22 mouse cellular contexts compared by ENCODE assay signal in the genomic region with DNA sequence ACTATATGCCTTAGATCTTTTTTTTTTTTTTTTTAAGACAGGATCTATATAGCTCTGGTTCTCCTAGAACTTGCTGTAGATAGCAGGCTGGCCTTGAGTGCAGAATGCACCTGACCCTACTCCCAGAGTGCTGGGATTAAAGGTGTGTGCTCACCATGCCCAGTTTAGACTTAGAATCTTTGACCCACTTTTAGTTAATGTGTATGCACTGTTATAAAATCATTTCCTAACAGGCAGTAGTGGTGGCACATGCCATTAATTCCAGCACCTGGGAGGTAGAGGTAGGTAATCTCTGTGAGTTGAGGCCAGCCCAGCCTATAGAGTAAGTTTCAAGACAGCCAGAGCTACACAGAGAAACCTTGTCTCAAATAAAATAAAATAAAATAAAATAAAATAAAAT. TPM values are rescaled to one million over a fixed set of nuclear protein-coding genes. Genes with fewer than 3 reads are reported as not detected.
"Had no signal": no experiment of that assay in that cellular context is flagged by ENCODE, and none has a peak within 500 bp of the region (broad histone marks: within the 10 kb centered on the region; RNA-seq: fewer than 3 reads in every experiment).

No protein-coding gene starts in this region.

- H3K9ac ChIP-seq: intestine, embryonic 15.5 days; limb, embryonic 12.5 days; liver, embryonic 15.5 days; midbrain, embryonic 15.5 days; neural tube, embryonic 12.5 days; stomach, embryonic 15.5 days had no signal

- H3K27me3 ChIP-seq: intestine, embryonic 15.5 days; limb, embryonic 12.5 days; liver, embryonic 15.5 days; midbrain, embryonic 15.5 days; neural tube, embryonic 12.5 days; stomach, embryonic 15.5 days had no signal

- H3K4me3 ChIP-seq: intestine, embryonic 15.5 days; limb, embryonic 12.5 days; liver, embryonic 15.5 days; midbrain, embryonic 10.5 days; midbrain, embryonic 15.5 days; neural tube, embryonic 12.5 days; stomach, embryonic 15.5 days had no signal

- ATAC-seq: intestine, embryonic 15.5 days; lung, postnatal 0 days; midbrain, embryonic 15.5 days had no signal

- H3K4me2 ChIP-seq: intestine, embryonic 15.5 days; limb, embryonic 12.5 days; liver, embryonic 11.5 days; liver, embryonic 15.5 days; midbrain, embryonic 15.5 days; neural tube, embryonic 12.5 days; stomach, embryonic 15.5 days had no signal

- H3K27ac ChIP-seq: intestine, embryonic 15.5 days; limb, embryonic 12.5 days; liver, embryonic 15.5 days; midbrain, embryonic 10.5 days; midbrain, embryonic 15.5 days; neural tube, embryonic 12.5 days; stomach, embryonic 15.5 days had no signal

- H3K4me1 ChIP-seq: intestine, embryonic 15.5 days; limb, embryonic 12.5 days; liver, embryonic 15.5 days; midbrain, embryonic 10.5 days; midbrain, embryonic 15.5 days; neural tube, embryonic 12.5 days; stomach, embryonic 15.5 days had no signal

- DNase-seq: layer of hippocampus, adult 9-11 months; layer of hippocampus, postnatal 36 days; lung, adult 2 months; lung, postnatal 36 days; thymus, adult 2 months; thymus, postnatal 25 days had no signal

- H3K9me3 ChIP-seq: intestine, embryonic 15.5 days; liver, embryonic 15.5 days; midbrain, embryonic 15.5 days; stomach, embryonic 15.5 days had no signal

RNA-seq across cellular contexts. Expression of a gene that starts 14.0 kb away (rescaled TPM):
- total RNA-seq: megakaryocyte, adult 5-6 weeks; monocyte, adult 5-6 weeks; neutrophil, adult 5-6 weeks had no signal
- polyA plus RNA-seq: intestine, embryonic 15.5 days; limb, embryonic 12.5 days; liver, embryonic 11.5 days; liver, embryonic 15.5 days; midbrain, embryonic 10.5 days; neural tube, embryonic 12.5 days; stomach, embryonic 15.5 days had no signal

RNA-seq across cellular contexts. Expression of a gene that starts 28.6 kb away (rescaled TPM):
- total RNA-seq: layer of hippocampus, adult 18-20 months; layer of hippocampus, postnatal 36 days; left cerebral cortex, adult 8-10 months; left cerebral cortex, postnatal 36 days; megakaryocyte, adult 5-6 weeks; monocyte, adult 5-6 weeks; neutrophil, adult 5-6 weeks had no signal
- polyA plus RNA-seq: intestine, embryonic 15.5 days; limb, embryonic 12.5 days; liver, embryonic 11.5 days; liver, embryonic 15.5 days; lung, adult 2 months; lung, postnatal 0 days; midbrain, embryonic 10.5 days; midbrain, embryonic 15.5 days; neural tube, embryonic 12.5 days; stomach, embryonic 15.5 days; thymus, adult 2 months; urinary bladder, adult 2 months had no signal

RNA-seq across cellular contexts. Expression of a gene that starts 38.7 kb away (rescaled TPM):
- total RNA-seq: layer of hippocampus, adult 18-20 months; layer of hippocampus, postnatal 36 days; left cerebral cortex, adult 8-10 months; left cerebral cortex, postnatal 36 days; megakaryocyte, adult 5-6 weeks; monocyte, adult 5-6 weeks; neutrophil, adult 5-6 weeks had no signal
- polyA plus RNA-seq: intestine, embryonic 15.5 days; limb, embryonic 12.5 days; liver, embryonic 11.5 days; liver, embryonic 15.5 days; lung, adult 2 months; lung, postnatal 0 days; midbrain, embryonic 10.5 days; midbrain, embryonic 15.5 days; neural tube, embryonic 12.5 days; stomach, embryonic 15.5 days; thymus, adult 2 months; urinary bladder, adult 2 months had no signal
